Mouse (Mus musculus): ENCODE measurements around the gene Arhgap10.

Gene Arhgap10

GRCm38 (mm10) chr8:77484266-77484665 lies 33.5 kb downstream of the Arhgap10 start:
- no peak for DNase-seq

DNA sequence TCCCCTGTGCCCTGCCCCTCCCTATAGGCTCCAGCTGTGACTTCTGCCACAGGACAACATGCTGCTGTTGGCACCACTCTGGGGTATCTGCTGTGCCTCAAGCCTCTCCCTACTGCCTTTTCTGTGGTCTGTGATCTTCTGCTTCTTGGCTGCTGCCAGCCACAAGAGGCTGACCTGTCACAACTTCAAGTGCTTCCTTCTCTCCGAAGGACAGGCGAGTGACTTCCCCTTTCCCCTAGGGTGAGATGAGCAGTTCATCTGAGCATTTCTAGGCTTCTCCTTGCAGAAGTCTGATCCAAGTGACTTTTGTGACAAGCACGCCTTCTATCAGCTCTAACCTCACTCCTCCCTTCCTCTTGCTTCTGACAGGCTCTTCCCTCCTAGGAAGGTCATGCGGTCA lies 34.1 kb downstream of the Arhgap10 start:
- DNase-seq: no peak

DNA sequence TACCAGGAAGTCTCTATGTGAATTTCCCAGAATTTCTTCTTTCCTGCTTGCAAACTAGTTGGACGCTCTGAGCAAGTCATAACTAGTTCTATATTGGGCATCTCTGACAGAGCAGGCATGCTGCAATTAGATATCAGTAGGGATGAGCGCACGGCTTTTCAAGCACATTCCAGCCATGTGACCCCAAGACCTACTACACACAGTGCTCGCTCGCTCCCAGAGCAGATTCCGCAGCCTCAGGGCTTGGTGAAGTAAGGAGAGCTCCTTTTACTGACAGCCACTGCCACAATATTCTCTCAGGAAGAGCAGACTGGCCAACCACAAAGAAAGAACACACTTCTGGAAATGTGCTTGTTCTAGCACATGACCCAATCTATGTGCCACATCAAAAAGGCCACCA lies 36.0 kb downstream of the Arhgap10 start:
- DNase-seq: no peak

GRCm38 (mm10) chr8:77479995-77480394 lies 37.8 kb downstream of the Arhgap10 start:
- no peak for DNase-seq

DNA sequence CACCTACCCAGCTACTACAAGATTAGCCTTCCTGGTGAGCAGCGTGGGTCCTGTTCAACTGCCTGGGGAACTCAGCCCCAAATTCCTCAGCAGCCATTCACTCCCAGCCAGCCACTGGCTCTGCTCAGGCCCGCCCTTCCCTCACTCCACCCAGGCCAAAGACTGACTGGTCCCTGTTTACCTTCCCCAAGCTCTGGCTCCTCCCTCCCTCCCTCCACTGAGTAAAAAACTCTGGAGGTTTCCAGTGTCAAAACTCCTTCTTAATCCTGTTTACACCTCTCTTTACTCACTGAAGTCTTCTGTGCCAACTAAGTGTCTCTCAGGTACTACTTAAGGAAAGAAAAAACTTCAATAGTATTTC lies 38.9 kb downstream of the Arhgap10 start:
- DNase-seq: no peak

DNA sequence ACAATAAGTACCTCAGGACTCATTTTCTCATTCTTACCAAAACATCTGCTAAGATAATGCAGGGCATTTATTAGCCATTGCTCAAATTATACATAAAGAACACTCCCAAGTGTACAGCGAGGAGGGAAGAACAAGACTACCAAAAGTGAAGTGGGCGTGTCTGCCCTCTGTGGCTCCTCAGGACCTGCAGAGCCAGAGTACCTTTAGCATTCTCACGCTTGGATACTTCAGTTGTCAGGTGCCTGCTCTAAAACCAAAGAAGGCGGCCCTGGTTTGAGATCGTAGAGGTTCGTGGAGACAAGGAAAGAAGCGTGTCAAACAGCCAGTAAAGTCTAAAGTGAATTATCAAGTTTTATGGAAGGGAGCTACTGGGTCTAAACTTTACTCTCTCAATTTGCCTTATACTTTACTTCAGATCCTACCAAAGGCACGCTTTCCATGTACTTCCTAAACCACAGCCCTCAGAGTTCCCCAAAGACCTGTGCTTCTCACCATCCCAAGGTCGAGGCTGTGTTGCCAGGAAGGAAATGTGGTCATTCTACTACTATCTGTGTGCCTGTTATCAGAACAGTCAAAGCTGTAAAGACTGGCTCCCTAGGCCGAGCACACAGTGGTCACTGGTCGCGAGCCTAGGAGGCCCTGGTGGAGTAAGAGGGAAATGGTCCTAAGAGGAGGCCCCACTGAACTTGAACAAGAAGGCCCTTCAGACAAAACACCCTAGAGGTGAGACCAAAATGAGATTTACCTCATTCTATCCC lies 39.4 kb downstream of the Arhgap10 start:
- no peak for DNase-seq

DNA sequence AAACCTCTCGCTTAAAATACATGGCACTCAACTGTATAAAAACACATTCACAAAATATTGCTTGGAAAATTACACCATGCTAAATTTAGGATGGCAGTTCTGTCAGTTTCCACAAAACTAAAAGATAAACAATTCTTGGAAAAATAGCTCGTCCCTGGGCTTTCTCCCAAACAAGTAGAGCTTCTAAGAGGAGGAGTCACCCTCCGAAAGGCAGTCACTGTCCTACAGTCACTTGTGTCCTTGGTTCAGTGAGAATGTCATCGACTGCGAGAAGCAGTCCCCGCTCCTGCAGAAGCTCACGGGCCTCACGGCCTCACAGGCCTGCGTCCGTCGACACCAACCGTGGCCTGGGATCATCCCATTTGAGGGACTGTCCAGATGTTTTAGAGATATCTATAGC lies 40.1 kb downstream of the Arhgap10 start:
- no peak for DNase-seq

GRCm38 (mm10) chr8:77474614-77475013 lies 43.1 kb downstream of the Arhgap10 start:
- no peak for DNase-seq

DNA sequence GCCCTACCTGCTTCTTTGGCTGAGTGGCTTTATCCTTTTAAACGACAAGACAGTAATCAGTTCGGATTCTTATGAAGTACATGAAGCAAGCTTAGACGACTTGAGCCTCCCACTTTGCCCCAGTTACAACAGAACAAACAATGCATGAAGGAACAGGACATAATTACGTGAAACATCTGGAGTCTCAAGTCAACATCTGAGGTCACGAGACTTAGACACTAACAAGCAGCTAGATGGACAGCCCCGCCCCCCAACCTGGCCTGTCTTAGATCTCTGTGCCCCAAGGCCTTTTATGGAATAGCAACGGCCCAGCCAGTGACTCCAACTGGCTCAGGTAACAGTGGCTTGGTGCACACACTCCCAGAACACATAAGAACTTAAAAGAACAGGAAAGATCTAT lies 44.0 kb downstream of the Arhgap10 start:
- no peak for DNase-seq

GRCm38 (mm10) chr8:77473373-77473772 lies 44.4 kb downstream of the Arhgap10 start:
- no peak for DNase-seq

- no peak for DNase-seq
These were observed 56.4 kb downstream of the Arhgap10 start for GRCm38 (mm10) chr8:77461392-77461791.

GRCm38 (mm10) chr8:77460363-77460762 lies 57.4 kb downstream of the Arhgap10 start:
- no peak for DNase-seq

- DNase-seq: no peak
These were observed 58.1 kb downstream of the Arhgap10 start for GRCm38 (mm10) chr8:77459696-77460095.

DNA sequence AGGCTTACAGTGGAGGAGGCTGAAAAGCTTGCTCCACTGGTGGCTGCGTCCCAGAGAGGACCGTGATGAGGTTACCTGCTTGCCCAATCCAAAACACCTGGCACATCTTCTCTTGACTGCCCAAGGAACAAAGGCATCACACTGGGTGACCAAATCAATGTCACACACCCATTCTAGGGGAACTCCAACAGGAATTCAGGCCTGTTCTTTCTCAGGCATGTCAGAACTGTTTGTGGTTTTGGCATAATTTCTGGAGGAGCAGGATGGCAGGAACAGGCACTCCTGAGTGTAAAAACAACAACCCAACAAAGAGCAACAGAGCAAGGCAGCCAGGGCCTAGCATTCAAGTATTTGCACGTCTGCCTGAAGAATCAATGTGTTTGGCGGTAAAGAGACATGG lies 59.2 kb downstream of the Arhgap10 start:
- no peak for DNase-seq

DNA sequence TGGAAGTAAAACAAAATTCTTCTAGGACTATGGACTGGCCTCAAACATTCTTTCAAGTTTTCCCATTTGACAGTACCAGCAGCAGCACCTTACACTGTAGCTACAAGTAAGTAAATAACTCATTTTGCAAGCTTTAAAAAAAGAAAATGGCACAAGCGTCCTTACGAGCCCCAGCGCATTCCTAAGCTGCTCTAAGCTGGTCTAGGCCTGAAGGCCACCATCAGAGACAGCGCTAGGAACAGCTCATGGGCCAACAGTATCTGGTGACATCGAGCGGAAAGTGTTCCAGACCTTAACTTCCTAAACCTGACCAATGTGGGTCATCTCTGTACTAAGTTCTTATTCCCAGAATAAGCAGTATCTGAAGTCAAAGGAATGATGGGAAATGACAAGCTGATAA lies 61.5 kb downstream of the Arhgap10 start:
- no peak for DNase-seq

- DNase-seq: no peak
These were observed 63.9 kb downstream of the Arhgap10 start for GRCm38 (mm10) chr8:77453836-77454235.

- no peak for DNase-seq
These were observed 66.0 kb downstream of the Arhgap10 start for GRCm38 (mm10) chr8:77451466-77452382.

- DNase-seq: no peak
These were observed 66.7 kb downstream of the Arhgap10 start for GRCm38 (mm10) chr8:77451052-77451451.

DNA sequence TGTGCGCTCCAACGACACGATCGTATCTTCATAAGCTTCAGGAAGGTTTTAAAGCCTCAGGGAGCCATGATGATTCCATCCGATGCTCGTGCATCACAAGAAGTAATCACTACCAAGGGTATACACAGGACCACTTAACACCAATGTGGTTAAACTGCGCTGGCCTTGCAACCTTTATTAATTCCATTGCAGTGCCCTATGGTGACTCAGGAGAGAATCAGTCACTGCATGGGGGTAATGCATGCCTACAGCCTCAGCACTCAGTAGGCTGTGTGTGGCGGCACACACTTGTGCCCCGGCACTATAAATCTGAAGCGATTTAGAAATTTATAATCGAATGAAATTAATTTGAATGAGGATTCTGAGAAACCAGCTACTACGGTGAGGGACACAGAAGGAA lies 71.5 kb downstream of the Arhgap10 start:
- DNase-seq: no peak

DNA sequence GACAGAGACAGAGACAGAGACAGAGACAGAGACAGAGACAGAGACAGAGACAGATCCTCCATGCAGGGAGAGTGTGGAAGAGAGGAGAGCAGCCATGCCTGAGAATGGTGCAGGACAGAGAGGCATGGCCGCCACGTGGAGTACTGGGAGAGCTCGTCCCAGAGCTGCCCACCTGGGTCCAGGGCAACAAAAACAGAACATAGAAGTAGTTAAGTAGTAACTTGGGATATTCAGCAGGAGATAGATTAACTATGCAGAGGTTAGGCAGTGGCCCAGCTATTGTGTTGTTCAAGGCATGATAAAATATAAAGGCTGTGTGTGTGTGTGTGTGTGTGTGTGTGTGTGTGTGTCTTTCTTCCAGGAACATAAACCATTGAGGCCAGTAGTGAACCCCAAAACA lies 72.1 kb downstream of the Arhgap10 start:
- DNase-seq: no peak

GRCm38 (mm10) chr8:77444166-77444870 lies 73.4 kb downstream of the Arhgap10 start:
- DNase-seq: no peak

DNA sequence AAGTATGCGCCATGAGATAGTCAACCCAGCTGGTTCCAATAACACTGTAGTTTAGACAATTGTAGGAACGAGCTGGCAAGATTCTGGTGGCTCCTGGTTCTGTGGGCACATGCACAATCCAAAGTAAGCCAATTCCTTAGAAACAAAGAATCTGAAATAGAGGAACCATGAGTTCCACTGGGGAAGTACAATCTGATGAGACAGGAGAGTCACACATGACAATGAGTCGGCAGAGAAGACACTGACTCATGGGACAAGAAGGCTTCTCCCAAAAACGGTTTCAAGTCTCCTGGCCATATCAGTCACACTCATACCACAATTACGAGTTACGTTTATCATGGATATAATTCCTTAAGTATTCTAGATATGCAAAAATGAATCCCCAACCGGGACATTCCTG lies 75.3 kb downstream of the Arhgap10 start:
- no peak for DNase-seq

DNA sequence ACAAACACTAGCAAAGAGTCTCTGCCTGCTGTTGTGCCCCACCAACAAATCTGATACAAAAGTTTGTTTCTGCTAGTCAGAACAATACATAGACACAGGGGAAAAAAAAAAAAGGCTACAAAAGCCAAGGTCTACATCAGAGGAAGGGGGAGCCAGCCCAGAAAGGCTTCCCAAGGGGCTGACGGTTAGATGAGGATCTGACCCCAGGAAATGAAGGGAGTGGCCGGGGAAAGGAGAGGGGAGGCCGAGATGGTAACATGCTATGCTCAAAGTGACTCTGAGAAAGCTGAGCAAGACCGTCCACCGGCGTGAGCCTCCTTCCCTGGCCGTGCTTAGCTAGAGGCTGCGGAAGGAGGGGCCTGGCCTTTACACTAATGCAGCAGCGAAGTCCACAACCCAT lies 76.8 kb downstream of the Arhgap10 start:
- DNase-seq: no peak
